Mouse (Mus musculus) mesoderm, embryonic 11.5 days (tissue): ENCODE measurements around the gene B3glct.

Experiments
- DNase-seq: peaks from one replicate; pipeline ENCODE4 v3.0.0-alpha.2; 2012; ENCODE audit warnings: low read depth, low spot score

B3glct gene

GRCm38 (mm10) chr5:149748640-149749580, 70.9 kb downstream of the B3glct start:
- no peak for DNase-seq

GRCm38 (mm10) chr5:149751861-149752260, 73.8 kb downstream of the B3glct start:
- DNase-seq = no peak

- no peak for DNase-seq
Measured at GRCm38 (mm10) chr5:149753073-149753472, 75.0 kb downstream of the B3glct start.

- DNase-seq = peak; percentile 28
Measured at GRCm38 (mm10) chr5:149767116-149767515, 89.1 kb downstream of the B3glct start.

GRCm38 (mm10) chr5:149767651-149768301, 89.7 kb downstream of the B3glct start:
- peak; percentile 12 for DNase-seq

DNA sequence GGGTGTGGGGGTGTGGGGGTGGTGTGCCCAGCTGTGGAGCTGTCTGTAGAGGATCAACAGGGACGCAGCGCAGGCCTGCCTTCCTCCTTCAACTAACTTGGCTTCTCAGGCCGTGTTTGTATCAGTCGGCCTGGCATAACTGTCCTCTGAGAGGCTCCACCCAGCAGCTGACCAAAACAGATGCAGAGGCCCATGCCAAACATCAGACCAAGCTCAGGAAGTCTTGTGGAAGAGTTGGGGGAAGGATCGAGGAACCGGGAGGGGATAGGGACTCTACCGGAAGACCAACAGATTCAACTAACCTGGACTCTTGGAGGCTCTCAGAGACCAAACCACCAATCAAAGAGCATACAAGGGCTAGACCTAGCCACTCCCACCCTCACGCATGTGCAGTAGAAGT, 91.6 kb downstream of the B3glct start:
- DNase-seq = no peak

DNA sequence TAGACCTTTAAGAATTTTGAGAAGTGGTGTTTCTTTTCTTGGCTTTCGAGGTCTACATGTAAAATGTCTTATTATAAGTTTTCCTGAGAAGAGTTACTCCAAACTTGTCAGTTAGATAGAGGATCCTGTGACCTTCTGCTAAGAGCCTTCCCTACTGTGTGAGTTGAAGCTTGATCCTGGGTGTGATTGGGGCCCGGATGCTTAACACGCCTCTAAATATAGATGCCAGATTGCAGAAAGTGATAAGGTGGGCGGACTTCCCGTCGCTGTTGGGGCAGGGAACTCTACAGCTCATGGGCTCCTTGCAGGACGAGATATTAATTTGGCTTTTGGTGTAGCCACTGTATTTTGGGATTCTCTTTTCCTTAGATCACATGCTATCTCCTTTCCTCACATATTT, 98.0 kb downstream of the B3glct start:
- no peak for DNase-seq

- no peak for DNase-seq
Measured at GRCm38 (mm10) chr5:149779740-149780139, 101.7 kb downstream of the B3glct start.

GRCm38 (mm10) chr5:149780411-149780810, 102.4 kb downstream of the B3glct start:
- DNase-seq = peak; percentile 10

DNA sequence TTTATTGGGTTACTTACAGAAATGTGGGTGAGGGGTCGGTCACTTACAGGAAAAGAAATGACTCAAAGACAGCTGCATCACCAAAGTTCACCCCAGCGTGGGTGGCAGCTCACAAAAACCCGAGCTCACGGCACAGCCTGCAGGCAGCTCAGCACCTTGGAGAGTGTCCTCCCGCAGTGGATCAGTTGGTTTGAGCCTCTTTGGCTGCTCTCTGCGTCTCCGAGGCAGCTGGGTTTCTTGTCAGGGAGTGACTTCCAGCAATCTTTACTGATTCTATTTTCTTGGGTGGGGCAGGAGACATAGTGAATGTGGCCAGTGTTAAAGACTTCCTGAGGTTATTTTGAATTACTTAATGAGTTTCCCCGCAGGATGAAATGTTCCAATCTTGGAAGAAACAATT, 112.1 kb downstream of the B3glct start:
- DNase-seq = peak; percentile 15

DNA sequence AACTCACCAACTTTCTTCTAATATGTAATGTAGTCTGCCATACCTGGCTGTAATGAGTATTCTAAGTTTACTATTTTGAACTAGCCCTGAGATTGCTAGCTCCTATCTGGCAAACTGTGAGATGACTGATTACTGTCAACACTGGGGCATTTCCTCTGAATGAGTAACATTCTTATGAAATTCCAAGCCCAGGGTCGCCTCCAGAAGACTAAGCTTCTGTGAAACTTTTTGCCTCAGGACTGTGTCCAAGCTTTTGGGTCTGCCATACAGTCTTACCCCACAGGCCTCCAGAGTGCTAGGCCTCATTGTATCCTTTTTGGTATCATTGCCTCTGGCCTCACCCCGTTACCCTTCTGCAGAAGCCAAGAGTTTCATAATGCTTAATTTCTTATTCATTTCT, 132.0 kb downstream of the B3glct start:
- no peak for DNase-seq

GRCm38 (mm10) chr5:149811835-149812234, 133.8 kb downstream of the B3glct start:
- no peak for DNase-seq
